Mouse (Mus musculus): ENCODE results near the gene Zc3hc1. TPM values are rescaled to one million over a fixed set of nuclear protein-coding genes. Genes with fewer than 3 reads are reported as not detected.

Zc3hc1 gene
- 10 to 100 TPM; 26.7 to 37.1 TPM for total RNA-seq (2023)

DNA sequence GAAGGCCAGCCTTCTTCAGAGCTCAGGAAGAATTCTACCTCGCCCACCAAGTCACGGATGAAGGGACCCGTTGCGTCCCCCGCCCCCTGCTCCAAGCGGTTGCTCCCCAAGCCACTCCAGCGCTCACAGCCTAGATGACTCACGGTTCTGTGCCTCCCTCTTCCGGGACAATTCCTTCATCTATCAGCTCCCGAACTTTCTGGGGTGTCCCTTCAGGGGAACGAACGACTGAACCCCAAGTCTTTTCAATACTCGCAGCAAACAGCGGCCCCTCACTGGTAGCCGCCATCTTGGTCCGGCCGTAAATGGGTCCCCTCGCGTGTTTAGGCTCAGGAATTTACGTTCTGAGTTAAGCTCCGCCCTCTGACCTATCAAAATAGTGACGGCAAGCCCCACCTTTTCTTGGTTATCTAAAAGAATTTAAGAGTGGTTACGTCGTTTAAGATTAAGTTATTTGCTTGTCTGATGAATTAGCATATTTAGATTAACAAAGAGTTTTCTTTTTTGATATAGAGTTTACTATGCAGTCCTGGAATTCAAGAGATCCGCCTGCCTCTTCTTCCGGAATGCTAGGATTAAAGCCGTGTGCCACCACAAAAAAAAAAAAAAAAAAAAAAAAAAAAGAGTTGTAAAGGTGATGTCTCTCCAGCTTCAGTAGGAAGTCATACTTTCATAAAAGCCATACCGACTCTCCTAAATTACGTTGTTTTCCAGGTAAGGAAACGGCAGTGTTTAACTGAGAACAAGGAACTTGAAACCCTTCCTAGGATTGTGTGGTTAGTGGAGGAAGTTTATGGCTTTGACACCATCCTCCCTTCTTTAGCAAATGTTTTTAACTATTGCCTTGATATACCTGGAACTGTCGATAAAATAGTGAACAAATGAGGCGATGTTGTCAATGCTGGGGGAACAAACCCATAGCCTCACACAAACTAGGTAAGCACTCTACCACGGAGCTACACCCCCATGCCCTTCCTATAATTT is at the start of gene Zc3hc1:
Zc3hc1 (minus strand) TSS at position 315 of the 984 bp plus-strand sequence.

DNA sequence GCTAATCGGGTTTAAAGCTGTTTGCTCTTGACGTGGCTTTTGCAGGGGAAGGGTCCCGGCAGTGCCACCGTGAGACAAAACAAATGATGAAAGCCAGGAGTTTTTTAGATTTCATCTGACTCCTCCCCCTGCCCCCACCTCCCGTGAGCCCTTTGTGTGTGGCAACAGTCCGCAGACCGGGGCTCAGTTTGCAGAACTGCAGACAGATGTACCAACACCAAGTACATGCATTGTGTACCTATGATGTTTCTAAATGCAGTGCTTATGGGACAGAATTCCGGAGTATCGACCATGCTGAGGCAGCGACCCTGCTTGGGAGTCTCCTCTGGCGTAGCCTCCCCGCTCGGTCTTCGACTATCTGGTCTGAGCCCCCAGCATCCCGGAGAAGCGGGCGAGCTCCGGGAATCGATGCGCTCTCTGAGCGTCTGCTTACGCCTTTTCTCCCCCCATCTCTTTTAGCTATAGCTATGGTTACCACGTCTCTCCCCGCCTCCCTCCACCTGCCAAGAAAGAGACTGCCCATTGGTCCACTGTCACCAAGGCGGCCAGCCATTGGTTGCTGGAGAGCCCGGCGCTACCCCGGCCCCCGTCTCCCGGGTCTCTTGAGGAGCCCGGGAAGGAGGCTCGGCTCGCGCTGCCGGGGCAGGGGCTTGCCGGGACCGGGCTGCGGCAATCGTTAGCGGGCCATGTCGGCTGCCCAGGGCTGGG is 10.6 kb upstream of the Zc3hc1 start, which contains the start of gene Klhdc10:
Klhdc10 (plus strand) TSS at position 561 of the 708 bp plus-strand sequence.

Other genes with a start within 250 kb of the Zc3hc1 start
- 100 to 1,000 TPM; 106 TPM for gene Ube2h, start 86.5 kb downstream of the Zc3hc1 start, total RNA-seq (2023)
- gene Klhdc10, start 10.8 kb upstream of the Zc3hc1 start, total RNA-seq (2023) = 10 to 100 TPM; 20.5 to 26.3 TPM
- 10 to 100 TPM; 37.9 to 38.8 TPM for gene Tmem209, start 118.8 kb upstream of the Zc3hc1 start, total RNA-seq (2023)
- gene Ssmem1, start 118.8 kb upstream of the Zc3hc1 start, total RNA-seq (2023) = 1 to 10 TPM in 1 of 2 experiments, under 1 TPM in 1; 0.65 to 1.4 TPM
- gene Cpa2, start 150.6 kb upstream of the Zc3hc1 start, total RNA-seq (2023) = not detected
- gene Cpa4, start 177.3 kb upstream of the Zc3hc1 start, total RNA-seq (2023) = not detected
- gene Cpa5, start 220.0 kb upstream of the Zc3hc1 start, total RNA-seq (2023) = not detected
- gene Cpa1, start 248.2 kb upstream of the Zc3hc1 start, total RNA-seq (2023) = not detected

Measured in B cell, adult 67 days (primary cell).